Mouse (Mus musculus) MEL (cell line): ENCODE data around the gene Fermt3. TPM values are rescaled to one million over a fixed set of nuclear protein-coding genes. Genes with fewer than 3 reads are reported as not detected.

Experiments used
- DNase-seq: peaks from one replicate; pipeline ENCODE4 v3.0.0; 2011; ENCODE audit warnings: low read depth, low spot score
- H3K27ac ChIP-seq: 2 replicates; pipeline ENCODE4 v1.5.1; 2012; ENCODE audit warnings: low read depth, mild to moderate bottlenecking, control low read depth, low read length, moderate library complexity; ENCODE audit not compliant: control insufficient read depth
- H3K27me3 ChIP-seq, 2 experiments: fragments of 150-350 bp in 1 of 2; sonication (generic) in 1 of 2; 2 replicates each; pipeline ENCODE4 v1.6.1; 2012; ENCODE audit warnings: low read length in 2 of 2, mild to moderate bottlenecking in 2 of 2, improper control_type of control experiment in 1 of 2, moderate library complexity in 1 of 2; ENCODE audit not compliant: insufficient read depth in 2 of 2, control insufficient read depth in 1 of 2
- H3K36me3 ChIP-seq, 2 experiments: 2 replicates each; pipeline ENCODE4 v1.6.1; 2012 to 2014; ENCODE audit warnings: low read length in 2 of 2, improper control_type of control experiment in 1 of 2, inconsistent platforms in 1 of 2, mild to moderate bottlenecking in 1 of 2; ENCODE audit not compliant: insufficient read depth in 2 of 2, control insufficient read depth in 1 of 2
- H3K4me1 ChIP-seq, 2 experiments: fragments of 150-350 bp in 1 of 2; sonication (generic) in 1 of 2; 2 replicates each; pipeline ENCODE4 v1.6.1; 2012; ENCODE audit warnings: low read length in 2 of 2, improper control_type of control experiment in 1 of 2, mild to moderate bottlenecking in 1 of 2; ENCODE audit not compliant: insufficient read depth in 2 of 2, control insufficient read depth in 1 of 2
- H3K4me3 ChIP-seq, 2 experiments: fragments of 150-350 bp in 1 of 2; sonication (generic) in 1 of 2; 2 replicates each; pipeline ENCODE4 v1.5.1; 2012; ENCODE audit warnings: low read depth in 2 of 2, low read length in 2 of 2, mild to moderate bottlenecking in 2 of 2, moderate library complexity in 2 of 2, control low read depth in 1 of 2, improper control_type of control experiment in 1 of 2; ENCODE audit not compliant: control insufficient read depth in 1 of 2, insufficient read depth in 1 of 2
- H3K79me2 ChIP-seq: 2 replicates; pipeline ENCODE4 v1.6.1; 2012; ENCODE audit warnings: mild to moderate bottlenecking, low read length, moderate library complexity; ENCODE audit not compliant: control insufficient read depth, poor library complexity, insufficient read depth
- H3K9ac ChIP-seq: 2 replicates; pipeline ENCODE4 v1.6.1; 2012; ENCODE audit warnings: low read depth, mild to moderate bottlenecking, control low read depth, low read length, moderate library complexity; ENCODE audit not compliant: control insufficient read depth, poor library complexity, severe bottlenecking
- H3K9me3 ChIP-seq: fragments of 150-350 bp; sonication (generic); replicated peaks from 2 replicates; pipeline ENCODE4 v1.6.1; 2012; ENCODE audit warnings: mild to moderate bottlenecking, low read length, improper control_type of control experiment, moderate library complexity; ENCODE audit not compliant: insufficient read depth
- BHLHE40 ChIP-seq: IDR thresholded peaks from 2 replicates; pipeline ENCODE4 v1.6.1; 2012; ENCODE audit warnings: low read depth, mild to moderate bottlenecking, inconsistent platforms, low read length, improper control_type of control experiment, borderline replicate concordance
- CTCF ChIP-seq, 3 experiments: IDR thresholded peaks in 2 of 3; conservative IDR thresholded peaks in 1 of 3; 2 replicates each; pipeline ENCODE4 v1.5.1; 2011 to 2012; ENCODE audit warnings: low read length in 3 of 3, low read depth in 2 of 3, mild to moderate bottlenecking in 2 of 3, improper control_type of control experiment in 1 of 3, inconsistent platforms in 1 of 3, mixed read lengths in 1 of 3, moderate library complexity in 1 of 3; ENCODE audit not compliant: control insufficient read depth in 1 of 3, insufficient read depth in 1 of 3, poor library complexity in 1 of 3, severe bottlenecking in 1 of 3
- E2F4 ChIP-seq: IDR thresholded peaks from 2 replicates; pipeline ENCODE4 v1.6.1; 2011; ENCODE audit warnings: low read depth, low read length, improper control_type of control experiment, borderline replicate concordance
- EP300 ChIP-seq, 2 experiments: IDR thresholded peaks; 2 replicates each; pipeline ENCODE4 v1.6.1; 2011; ENCODE audit warnings: improper control_type of control experiment in 2 of 2, low read length in 2 of 2, low read depth in 1 of 2, mild to moderate bottlenecking in 1 of 2
- GATA1 ChIP-seq: IDR thresholded peaks from 2 replicates; pipeline ENCODE4 v1.6.1; 2011; ENCODE audit warnings: low read depth, low read length, improper control_type of control experiment
- HCFC1 ChIP-seq: IDR thresholded peaks from 2 replicates; pipeline ENCODE4 v1.6.1; 2012; ENCODE audit warnings: low read depth, mild to moderate bottlenecking, inconsistent platforms, low read length, improper control_type of control experiment, moderate library complexity
- JUND ChIP-seq: IDR thresholded peaks from 2 replicates; pipeline ENCODE4 v1.6.1; 2011; ENCODE audit warnings: low read depth, mild to moderate bottlenecking, improper control_type of control experiment, low read length
- KAT2A ChIP-seq: conservative IDR thresholded peaks from 2 replicates; pipeline ENCODE4 v1.6.1; 2012; ENCODE audit warnings: low read depth, low read length, improper control_type of control experiment, inconsistent platforms
- MAFK ChIP-seq: IDR thresholded peaks from 2 replicates; pipeline ENCODE4 v1.6.1; 2011; ENCODE audit warnings: low read depth, mild to moderate bottlenecking, low read length, improper control_type of control experiment, borderline replicate concordance
- MAX ChIP-seq: IDR thresholded peaks from 2 replicates; pipeline ENCODE4 v1.6.1; 2011; ENCODE audit warnings: low read length, improper control_type of control experiment
- MEF2A ChIP-seq: IDR thresholded peaks from 2 replicates; pipeline ENCODE4 v1.6.1; 2014; ENCODE audit warnings: low read depth, mild to moderate bottlenecking, inconsistent platforms, low read length, improper control_type of control experiment; ENCODE audit not compliant: poor library complexity, insufficient replicate concordance, severe bottlenecking; ENCODE audit errors: extremely low read depth
- MXI1 ChIP-seq: IDR thresholded peaks from 2 replicates; pipeline ENCODE4 v1.6.1; 2011; ENCODE audit warnings: mild to moderate bottlenecking, low read depth, low read length, improper control_type of control experiment
- MYB ChIP-seq: IDR thresholded peaks from 2 replicates; pipeline ENCODE4 v1.6.1; 2011; ENCODE audit warnings: mild to moderate bottlenecking, low read depth, low read length, improper control_type of control experiment
- MYC ChIP-seq: IDR thresholded peaks from 2 replicates; pipeline ENCODE4 v1.6.1; 2011; ENCODE audit warnings: low read depth, mild to moderate bottlenecking, low read length, improper control_type of control experiment, moderate library complexity
- NRF1 ChIP-seq: IDR thresholded peaks from 2 replicates; pipeline ENCODE4 v1.6.1; 2014; ENCODE audit warnings: low read depth, mild to moderate bottlenecking, inconsistent platforms, low read length, improper control_type of control experiment, moderate library complexity; ENCODE audit not compliant: poor library complexity, insufficient read depth, severe bottlenecking
- POLR2AphosphoS2 ChIP-seq: IDR thresholded peaks from 2 replicates; pipeline ENCODE4 v1.6.1; 2011; ENCODE audit warnings: low read length, improper control_type of control experiment
- POLR2AphosphoS5 ChIP-seq: IDR thresholded peaks from 2 replicates; pipeline ENCODE4 v1.6.1; 2012; ENCODE audit warnings: low read depth, borderline replicate concordance, mild to moderate bottlenecking, inconsistent platforms, low read length, moderate library complexity, mixed read lengths
- RAD21 ChIP-seq: IDR thresholded peaks from 2 replicates; pipeline ENCODE4 v1.6.1; 2011; ENCODE audit warnings: mild to moderate bottlenecking, low read depth, low read length, improper control_type of control experiment
- RCOR1 ChIP-seq: IDR thresholded peaks from 2 replicates; pipeline ENCODE4 v1.6.1; 2012; ENCODE audit warnings: low read depth, mild to moderate bottlenecking, inconsistent platforms, low read length, improper control_type of control experiment
- SMC3 ChIP-seq: IDR thresholded peaks from 2 replicates; pipeline ENCODE4 v1.6.1; 2011; ENCODE audit warnings: low read depth, low read length, improper control_type of control experiment
- TAL1 ChIP-seq: IDR thresholded peaks from 2 replicates; pipeline ENCODE4 v1.6.1; 2012; ENCODE audit warnings: mild to moderate bottlenecking, inconsistent platforms, low read length, moderate library complexity, mixed read lengths
- TBP ChIP-seq: IDR thresholded peaks from 2 replicates; pipeline ENCODE4 v1.8.0; 2011; ENCODE audit warnings: low read depth, low read length, improper control_type of control experiment
- UBTF ChIP-seq: IDR thresholded peaks from 2 replicates; pipeline ENCODE4 v1.6.1; 2012; ENCODE audit warnings: low read depth, mild to moderate bottlenecking, inconsistent platforms, low read length, improper control_type of control experiment, moderate library complexity, borderline replicate concordance; ENCODE audit not compliant: insufficient read depth
- ZC3H11A ChIP-seq: IDR thresholded peaks from 2 replicates; pipeline ENCODE4 v1.6.1; 2012; ENCODE audit warnings: low read depth, mild to moderate bottlenecking, inconsistent platforms, low read length, improper control_type of control experiment
- polyA plus RNA-seq, 2 experiments: library from polyadenylated mRNA; stranded (reverse) in 1 of 2; unstranded in 1 of 2; fragments of >175 nt in 1 of 2; fragments of >200 nt in 1 of 2; gene quantifications; 2 replicates each; pipeline versions ENCODE4 v1.2.1 to v1.2.4; 2012; ENCODE audit warnings: low replicate concordance in 2 of 2, low read depth in 1 of 2; ENCODE audit not compliant: insufficient read length in 2 of 2, insufficient read depth in 1 of 2, missing spikeins in 1 of 2
- total RNA-seq: library from RNA; depleted of rRNA; stranded (reverse); fragments of 300-350 nt; gene quantifications from 2 replicates; pipeline ENCODE4 v1.2.3, GENCODE M21; 2012

The Fermt3 gene
- total and polyA plus RNA-seq, 3 experiments: 244 to 329 (median 327) TPM

DNA sequence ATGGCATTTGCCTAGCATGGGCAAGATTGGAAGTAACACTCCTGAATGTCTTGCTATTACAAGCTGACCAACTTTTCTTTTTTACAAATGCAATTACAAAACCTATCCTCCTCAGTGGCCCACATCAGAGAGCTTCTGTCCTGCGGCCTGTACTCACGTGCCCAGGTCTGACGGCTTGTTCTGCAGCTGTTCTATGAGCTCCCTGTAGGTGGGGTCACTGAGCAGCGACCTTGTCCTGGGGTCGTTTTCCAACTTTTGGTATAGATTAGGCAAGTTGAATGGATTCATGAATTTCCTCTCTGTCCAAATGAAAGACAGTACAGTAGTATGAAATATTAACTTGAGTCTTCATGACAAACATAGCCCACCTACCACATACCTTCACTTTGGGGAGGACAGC is 14.7 kb upstream of the Fermt3 start:
- Histone ChIP-seq H3K9me3 (no peaks in the 10 kb centered on the region), H3K27me3 (no peaks in the 10 kb centered on the region), H3K4me1 (peaks cover 0 to 16% of the 10 kb centered on the region in 2 experiments; a peak in 3 of 4 replicates), H3K4me3 (no peak overlapping the region), H3K36me3 (peaks cover 20 to 42% of the 10 kb centered on the region in 2 experiments), H3K9ac (no peak overlapping the region), H3K27ac (no peak overlapping the region), H3K79me2 (peaks cover 34% of the 10 kb centered on the region)
- TF ChIP-seq CTCF (IDR thresholded peaks at IDR 0.05 in 2 of 3, conservative IDR thresholded peaks at IDR 0.05 in 1 of 3; ENCODE audit: control insufficient read depth in 1 of 3, insufficient read depth in 1 of 3, low read depth in 2 of 3, low read length in 3 of 3, poor library complexity in 1 of 3, severe bottlenecking in 1 of 3) (0 out of 6 replicates have a peak, but pooled peaks of 1 of the 3 experiments have one; percentile 10), MYB (no peak), JUND (no peak), MAFK (no peak)
- no peak for DNase-seq

DNA sequence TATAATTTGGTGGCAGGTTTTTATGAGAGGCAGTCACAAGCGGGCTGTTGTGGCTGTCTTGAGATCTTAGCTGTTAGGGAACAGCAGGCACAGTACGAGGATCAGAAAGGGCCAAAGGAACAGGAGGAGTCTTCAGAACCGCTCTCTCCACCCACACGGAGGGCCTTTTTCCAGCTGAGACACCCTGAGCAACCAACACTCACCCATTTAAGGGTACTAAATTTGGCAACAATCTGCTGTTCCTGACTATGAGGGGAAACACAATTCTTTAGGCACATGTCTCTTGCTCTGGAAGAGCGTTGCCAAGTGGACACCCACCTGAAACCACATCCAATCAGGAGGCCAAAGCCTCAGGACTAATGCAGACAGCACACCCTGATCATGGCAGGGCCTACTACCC is 10.3 kb upstream of the Fermt3 start:
- H3K9ac ChIP-seq: no peak overlapping the region
- no peaks in the 10 kb centered on the region for H3K4me1 ChIP-seq
- no peak for DNase-seq
- H3K9me3 ChIP-seq: no peaks in the 10 kb centered on the region
- H3K36me3 ChIP-seq: peaks cover 2 to 46% of the 10 kb centered on the region in 2 experiments; a peak in 2 of 4 replicates
- no peaks in the 10 kb centered on the region for H3K27me3 ChIP-seq
- H3K4me3 ChIP-seq: no peak overlapping the region
- no peak overlapping the region for H3K27ac ChIP-seq
- no peak for TF ChIP-seq MAFK
- TF ChIP-seq UBTF: no peak
- TF ChIP-seq E2F4: no peak
- no peak for TF ChIP-seq MEF2A
- TF ChIP-seq MAX: no peak
- TF ChIP-seq POLR2AphosphoS2: no peak
- no peak for TF ChIP-seq BHLHE40
- TF ChIP-seq JUND: no peak
- no peak for TF ChIP-seq TAL1
- no peak for TF ChIP-seq POLR2AphosphoS5
- no peak for TF ChIP-seq MXI1
- no peaks in the 10 kb centered on the region; the same call in 1 of the 2 replicates for H3K79me2 ChIP-seq

DNA sequence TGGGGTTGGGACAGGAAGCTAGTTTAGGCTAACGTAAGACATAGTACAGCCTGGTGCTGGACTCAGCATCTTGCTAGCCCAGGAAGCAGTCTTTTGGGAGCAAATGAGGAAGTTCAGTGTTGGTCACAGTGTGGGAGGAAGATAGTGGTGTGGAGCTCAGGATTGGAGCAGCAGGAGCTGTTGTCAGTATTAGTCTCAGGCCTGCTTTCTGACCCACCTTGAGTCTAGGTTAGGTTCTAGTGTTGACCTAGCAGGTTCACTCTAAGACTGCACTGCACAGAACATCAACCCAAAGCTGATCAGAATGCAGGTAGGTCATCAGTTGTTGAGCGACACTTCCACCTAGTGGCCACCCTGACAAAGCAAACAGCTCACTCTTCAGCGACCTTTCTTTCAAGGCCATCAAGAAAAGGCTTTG is 964 bp upstream of the Fermt3 start:
- Histone ChIP-seq H3K9me3 (no peaks in the 10 kb centered on the region), H3K79me2 (peaks cover 25% of the 10 kb centered on the region), H3K4me1 (peaks cover 9 to 28% of the 10 kb centered on the region in 2 experiments), H3K27ac (peak overlapping the region; percentile 99), H3K36me3 (peaks cover 6 to 36% of the 10 kb centered on the region in 2 experiments), H3K4me3 (no peak overlapping the region; a peak in 2 of 4 replicates), H3K9ac (peak overlapping the region; percentile 96; the same call in 1 of the 2 replicates), H3K27me3 (no peaks in the 10 kb centered on the region)
- DNase-seq: peak; percentile 85
- TF ChIP-seq TBP (peak; percentile 51; the same call in 1 of the 2 replicates), SMC3 (peak; percentile 27; the same call in 1 of the 2 replicates), JUND (no peak), HCFC1 (peak; percentile 45), MAX (0 out of 2 replicates have a peak, but pooled peaks have one; percentile 31), CTCF (IDR thresholded peaks at IDR 0.05 in 2 of 3, conservative IDR thresholded peaks at IDR 0.05 in 1 of 3; ENCODE audit: control insufficient read depth in 1 of 3, insufficient read depth in 1 of 3, low read depth in 2 of 3, low read length in 3 of 3, poor library complexity in 1 of 3, severe bottlenecking in 1 of 3) (peak; percentile 51 to 69 (median 64)), MYC (0 out of 2 replicates have a peak, but pooled peaks have one; percentile 24), RCOR1 (0 out of 2 replicates have a peak, but pooled peaks have one; percentile 60), RAD21 (peak; percentile 42), TAL1 (peak; percentile 45; the same call in 1 of the 2 replicates), NRF1 (no peak), KAT2A (no peak), GATA1 (peak; percentile 72), EP300 (IDR thresholded peaks at IDR 0.05; ENCODE audit: low read depth in 1 of 2, low read length in 2 of 2) (peak; percentile 33 to 71; a peak in 3 of 4 replicates), ZC3H11A (no peak)
